Mouse (Mus musculus): ENCODE results near the gene Slc38a10. TPM values are rescaled to one million over a fixed set of nuclear protein-coding genes. Genes with fewer than 3 reads are reported as not detected.

The Slc38a10 gene
- total RNA-seq, 2 experiments from 2014 or later: 43.0 to 43.4 TPM

DNA sequence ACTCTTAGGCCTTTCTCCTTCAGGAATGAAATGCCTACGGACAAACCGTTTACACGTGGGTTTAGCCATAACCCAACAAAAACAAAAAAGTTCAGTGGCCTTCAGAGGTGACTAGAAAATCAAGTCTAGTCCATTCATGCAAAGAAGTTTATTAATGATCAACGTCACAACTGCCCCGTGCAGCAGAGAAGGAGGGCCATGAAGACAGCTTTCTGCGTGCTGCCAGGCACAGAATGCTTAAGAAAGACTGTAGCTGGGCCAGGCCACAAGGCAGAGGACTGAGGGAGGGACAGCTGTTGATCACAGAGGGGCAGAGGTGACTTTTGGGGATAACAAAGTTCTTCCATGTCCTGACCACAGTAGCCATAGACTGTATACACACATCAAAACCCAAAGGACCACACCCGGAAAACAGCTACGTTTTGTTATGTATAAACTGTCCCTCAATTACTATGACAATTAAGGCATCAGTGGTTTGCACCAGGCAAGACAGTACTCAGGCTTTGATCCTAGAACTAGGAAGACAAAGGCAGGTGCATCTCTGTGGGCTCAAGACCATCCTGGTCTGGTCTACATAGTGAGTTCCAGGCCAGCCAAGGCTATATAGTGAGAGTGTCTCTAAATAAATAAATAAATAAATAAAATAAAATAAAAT, 2.8 kb downstream of the Slc38a10 start:
- no peak for DNase-seq
- intact Hi-C loops (cut with DNase I): no loop called here

DNA sequence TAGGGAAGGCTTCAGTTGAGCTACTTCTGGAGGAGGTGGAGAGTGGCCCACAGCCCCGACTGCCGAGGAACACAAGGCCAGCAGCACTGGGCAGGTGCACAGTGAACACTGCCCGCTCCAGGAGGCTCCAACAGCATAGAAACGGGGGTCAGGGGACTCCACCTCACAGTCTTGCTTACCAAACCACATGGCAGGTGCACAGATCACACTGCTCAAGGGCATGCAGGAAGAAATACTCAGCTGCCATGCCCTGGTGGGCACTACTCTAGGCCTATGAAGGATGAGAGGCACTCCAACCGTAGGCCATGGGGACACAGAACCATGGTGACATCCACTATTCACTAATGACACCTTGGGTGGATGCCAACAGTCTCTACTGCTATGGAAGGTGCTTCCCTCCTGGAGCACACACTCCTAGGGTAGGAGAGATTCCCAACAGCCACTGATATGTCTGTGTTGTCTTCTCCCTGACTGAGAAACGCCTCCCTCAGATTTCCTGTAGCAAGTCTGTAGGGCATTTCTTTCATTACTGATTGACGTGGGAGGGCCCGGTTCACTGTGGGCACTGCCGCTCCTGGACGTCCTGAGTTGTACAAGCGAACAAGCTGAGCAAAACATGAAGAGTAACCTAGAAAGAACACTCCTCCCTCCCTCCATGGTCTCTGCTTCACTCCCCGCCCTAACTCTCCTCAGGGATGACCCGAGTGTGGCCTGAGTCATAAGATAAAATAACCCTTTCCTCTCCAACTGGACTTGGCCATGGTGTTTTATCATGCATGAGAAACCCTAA, 7.2 kb downstream of the Slc38a10 start:
- no peak for DNase-seq
- intact Hi-C loops (cut with DNase I): no loop called here

- intact Hi-C loops (cut with DNase I): no loop called here
- peak in 1 of 2 experiments; percentile 46 for DNase-seq
Observed at GRCm38 (mm10) chr11:120142601-120143051, 8.5 kb downstream of the Slc38a10 start.

- DNase-seq: no peak
- intact Hi-C loops (cut with DNase I): no loop called here
Observed at GRCm38 (mm10) chr11:120140255-120140654, 10.9 kb downstream of the Slc38a10 start.

DNA sequence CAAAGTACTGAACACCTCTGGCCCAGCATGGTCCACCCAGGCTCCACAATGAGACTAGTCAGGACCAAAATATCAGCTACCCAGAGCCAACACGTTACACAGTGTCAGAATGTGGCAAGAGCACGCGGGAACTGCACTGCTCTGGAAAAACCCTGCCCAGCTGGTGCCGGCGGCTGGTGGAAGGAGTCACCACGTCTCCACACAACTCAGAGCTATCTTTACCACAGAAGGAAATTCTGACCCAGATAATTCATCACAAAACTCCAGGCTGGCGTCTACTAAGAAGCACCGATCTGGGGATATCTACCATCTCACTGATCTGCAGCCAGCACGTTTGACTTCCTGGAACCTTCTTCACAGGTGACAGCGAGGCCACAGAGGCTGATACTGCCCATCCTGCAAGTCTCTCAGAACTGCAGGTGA, 11.8 kb downstream of the Slc38a10 start:
- DNase-seq: no peak
- intact Hi-C loops (cut with DNase I): no loop called here

- DNase-seq: no peak
- intact Hi-C loops (cut with DNase I): no loop called here
Observed at GRCm38 (mm10) chr11:120137625-120138004, 13.5 kb downstream of the Slc38a10 start.

- intact Hi-C loops (cut with DNase I): no loop called here
- DNase-seq: no peak
Observed at GRCm38 (mm10) chr11:120136796-120137624, 14.1 kb downstream of the Slc38a10 start.

DNA sequence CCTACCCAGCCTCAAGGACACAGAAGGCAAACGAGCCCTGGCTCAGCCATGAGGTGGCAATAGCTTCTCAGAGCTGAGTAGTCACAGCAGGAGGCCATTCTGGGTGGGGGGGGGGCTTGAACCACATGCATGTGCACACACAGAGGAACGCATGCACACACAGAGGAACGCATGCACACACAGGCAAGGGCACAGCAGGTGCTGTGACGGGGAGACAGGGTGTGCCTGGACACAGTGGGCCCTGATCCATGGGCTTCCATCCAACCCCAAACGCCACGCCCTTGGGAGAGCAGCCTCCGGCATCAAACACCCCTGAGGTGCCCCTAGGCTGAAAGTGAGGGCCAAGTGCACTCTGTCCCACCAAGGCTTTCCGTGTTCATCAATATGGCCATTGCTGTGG, 15.0 kb downstream of the Slc38a10 start:
- no peak for DNase-seq
- intact Hi-C loops (cut with DNase I): no loop called here

GRCm38 (mm10) chr11:120134847-120135530, 16.2 kb downstream of the Slc38a10 start:
- no peak for DNase-seq
- intact Hi-C loops (cut with DNase I): no loop called here

DNA sequence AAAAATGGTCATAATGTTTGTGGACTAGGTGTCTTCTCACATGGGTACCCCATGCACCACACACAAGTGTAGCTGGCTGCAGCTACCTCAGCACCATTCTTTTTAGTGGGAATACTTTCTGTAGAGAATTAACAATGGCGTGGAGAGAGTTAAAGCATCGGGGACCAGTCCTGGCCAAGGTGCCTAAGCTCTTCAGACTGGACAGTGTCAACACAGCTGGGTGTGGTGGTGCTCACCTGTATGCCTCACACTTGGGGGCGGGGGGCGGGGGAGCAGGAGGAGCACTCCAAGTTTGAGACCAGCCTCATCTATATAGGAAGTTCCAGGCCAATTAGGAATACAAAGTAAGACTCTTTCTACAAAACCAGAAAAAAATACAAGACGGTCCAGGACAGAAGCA, 17.0 kb downstream of the Slc38a10 start:
- DNase-seq: no peak
- intact Hi-C loops (cut with DNase I): no loop called here

GRCm38 (mm10) chr11:120129281-120129680, 21.9 kb downstream of the Slc38a10 start:
- intact Hi-C loops (cut with DNase I): no loop called here
- DNase-seq: no peak

GRCm38 (mm10) chr11:120126845-120127244, 24.3 kb downstream of the Slc38a10 start:
- DNase-seq: no peak
- intact Hi-C loops (cut with DNase I): no loop called here

- intact Hi-C loops (cut with DNase I): no loop called here
- DNase-seq: no peak
Observed at GRCm38 (mm10) chr11:120122126-120122525, 29.0 kb downstream of the Slc38a10 start.

DNA sequence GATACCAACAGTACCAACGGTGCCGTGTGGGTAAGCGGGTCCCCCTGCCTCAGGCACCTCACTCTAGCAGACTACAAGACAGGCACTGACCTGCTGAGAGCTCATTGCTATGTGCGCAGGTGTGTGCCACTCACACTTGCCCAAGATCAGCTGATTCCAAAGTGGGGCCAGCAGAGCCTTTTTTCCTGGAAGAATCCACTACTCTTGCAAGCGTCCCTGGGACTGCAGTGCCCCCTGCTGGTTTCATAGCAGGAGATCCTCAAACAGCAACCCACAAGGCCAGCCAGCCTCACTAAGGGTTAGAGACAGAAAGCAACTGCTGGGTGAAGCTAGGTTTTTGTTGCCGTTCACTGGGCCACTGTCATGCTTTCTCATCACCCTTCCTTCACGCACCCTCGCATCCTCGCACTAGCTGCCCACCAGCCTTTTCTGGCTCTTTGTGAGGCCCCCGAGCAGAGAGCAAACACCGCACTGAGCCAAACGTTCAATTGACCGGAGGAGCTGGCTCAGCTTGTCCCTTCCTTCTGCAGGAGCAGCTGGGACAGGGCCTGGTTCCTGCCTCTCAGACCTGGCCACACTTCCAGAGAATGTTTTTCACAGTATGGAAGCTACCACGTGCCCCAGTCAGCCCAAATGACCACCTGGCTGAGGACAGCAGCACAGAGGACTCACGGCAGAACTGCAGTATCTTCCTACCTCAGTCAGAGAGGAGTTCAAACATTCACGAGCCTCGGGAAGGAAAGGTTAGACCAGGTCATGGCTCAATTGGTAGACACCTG, 30.3 kb downstream of the Slc38a10 start:
- peak in 1 of 2 experiments; percentile 45 for DNase-seq
- intact Hi-C loops (cut with DNase I): no loop called here

GRCm38 (mm10) chr11:120119936-120120541, 31.1 kb downstream of the Slc38a10 start:
- intact Hi-C loops (cut with DNase I): loop anchor here (5.0 kb wide), 1 partner anchor 47 kb away; no protein-coding TSS in a partner anchor
- DNase-seq: no peak

- no peak for DNase-seq
- intact Hi-C loops (cut with DNase I): loop anchor here (5.0 kb wide), 1 partner anchor 48 kb away; no protein-coding TSS in a partner anchor
Observed at GRCm38 (mm10) chr11:120119108-120119507, 32.0 kb downstream of the Slc38a10 start.

- intact Hi-C loops (cut with DNase I): loop anchor here (5.0 kb wide), 1 partner anchor 50 kb away; no protein-coding TSS in a partner anchor
- DNase-seq: no peak
Observed at GRCm38 (mm10) chr11:120117626-120118025, 33.5 kb downstream of the Slc38a10 start.

GRCm38 (mm10) chr11:120114488-120115215, 36.5 kb downstream of the Slc38a10 start:
- intact Hi-C loops (cut with DNase I): loop anchor here (5.0 kb wide), 2 partner anchors 53 to 193 kb away; no protein-coding TSS in a partner anchor
- DNase-seq: no peak
